Mouse (Mus musculus) fat pad, adult 2 months (tissue): ENCODE data around the gene Ubqln1.
"Not testable (repeated sequence)": the region's sequence is repeated elsewhere in the genome, so short reads cannot be mapped to it uniquely, and the experiment has no call there.

Source experiments
- DNase-seq: peaks from one replicate; pipeline ENCODE4 v3.0.0-alpha.2; 2011; ENCODE audit warnings: low read depth, low spot score; ENCODE audit errors: extremely low read depth

Gene Ubqln1

GRCm38 (mm10) chr13:58157447-58158098 lies 57.9 kb downstream of the Ubqln1 start, which contains the start of gene Idnk:
Gene Idnk, plus strand, starts transcription at chr13:58157649.
- no peak for DNase-seq

GRCm38 (mm10) chr13:58157036-58157435 lies 58.4 kb downstream of the Ubqln1 start:
- DNase-seq, result no peak

GRCm38 (mm10) chr13:58156031-58156430 lies 59.4 kb downstream of the Ubqln1 start:
- DNase-seq, result no peak

GRCm38 (mm10) chr13:58150442-58150841 lies 65.0 kb downstream of the Ubqln1 start:
- DNase-seq, result no peak

GRCm38 (mm10) chr13:58149629-58150028 lies 65.8 kb downstream of the Ubqln1 start:
- DNase-seq, result no peak

GRCm38 (mm10) chr13:58149033-58149558 lies 66.4 kb downstream of the Ubqln1 start:
- no peak for DNase-seq

GRCm38 (mm10) chr13:58148256-58148831 lies 67.1 kb downstream of the Ubqln1 start:
- DNase-seq, result no peak

- no peak for DNase-seq
Measured at GRCm38 (mm10) chr13:58147760-58148159, 67.7 kb downstream of the Ubqln1 start.

- DNase-seq, result not testable (repeated sequence)
Measured at GRCm38 (mm10) chr13:58146603-58147002, 68.8 kb downstream of the Ubqln1 start.

- no peak for DNase-seq
Measured at GRCm38 (mm10) chr13:58131692-58132091, 83.8 kb downstream of the Ubqln1 start.

GRCm38 (mm10) chr13:58129687-58130246 lies 85.7 kb downstream of the Ubqln1 start:
- no peak for DNase-seq

GRCm38 (mm10) chr13:58128768-58129671 lies 86.4 kb downstream of the Ubqln1 start:
- DNase-seq, result no peak

GRCm38 (mm10) chr13:58128396-58128767 lies 87.1 kb downstream of the Ubqln1 start, which contains the start of gene Hnrnpa0:
Gene Hnrnpa0, minus strand, starts transcription at chr13:58128556.
- no peak for DNase-seq

- DNase-seq, result no peak
Measured at GRCm38 (mm10) chr13:58127766-58128361, 87.6 kb downstream of the Ubqln1 start.

- DNase-seq, result no peak
Measured at GRCm38 (mm10) chr13:58126862-58127765, 88.3 kb downstream of the Ubqln1 start.
